Mouse (Mus musculus): ENCODE data around the gene Mpped2. TPM values are rescaled to one million over a fixed set of nuclear protein-coding genes. Genes with fewer than 3 reads are reported as not detected.

Gene Mpped2
- polyA plus RNA-seq, 1 experiment: not detected

GRCm38 (mm10) chr2:106744086-106744485 is 51.0 kb downstream of the Mpped2 start:
- no peak overlapping the region for H3K4me3 ChIP-seq (ENCODE audit: insufficient read depth, poor library complexity, severe bottlenecking)
- no peaks in the 10 kb centered on the region for H3K36me3 ChIP-seq (ENCODE audit: control insufficient read depth, insufficient read depth)
- no peak overlapping the region for H3ac ChIP-seq (ENCODE audit: control insufficient read depth, insufficient read length, low read depth)
- no peaks in the 10 kb centered on the region for H3K79me2 ChIP-seq (ENCODE audit: control insufficient read depth, insufficient read depth)
- H3K27me3 ChIP-seq (ENCODE audit: control insufficient read depth, insufficient read depth, insufficient read length): no peaks in the 10 kb centered on the region
- TF ChIP-seq MYOG (IDR thresholded peaks at IDR 0.05; ENCODE audit: control insufficient read depth, extremely low read depth, insufficient read length) (no peak), FOSL1 (IDR thresholded peaks at IDR 0.05; ENCODE audit: insufficient read depth, low read length, poor library complexity, severe bottlenecking) (no peak), CTCF (IDR thresholded peaks at IDR 0.05; ENCODE audit: control insufficient read depth, insufficient read depth, insufficient read length) (no peak), USF1 (IDR thresholded peaks at IDR 0.05; ENCODE audit: low read depth) (no peak), CEBPB (IDR thresholded peaks at IDR 0.05; ENCODE audit: low read depth) (no peak), MAX (IDR thresholded peaks at IDR 0.05) (no peak), MYOD1 (IDR thresholded peaks at IDR 0.05; ENCODE audit: control insufficient read depth, insufficient read length, low read depth) (no peak)
- no peaks in the 10 kb centered on the region for H3K79me3 ChIP-seq (ENCODE audit: low read depth)

- Histone ChIP-seq H3ac (ENCODE audit: control insufficient read depth, insufficient read length, low read depth) (no peak overlapping the region), H3K4me3 (ENCODE audit: insufficient read depth, poor library complexity, severe bottlenecking) (no peak overlapping the region), H3K36me3 (ENCODE audit: control insufficient read depth, insufficient read depth) (no peaks in the 10 kb centered on the region), H3K79me2 (ENCODE audit: control insufficient read depth, insufficient read depth) (no peaks in the 10 kb centered on the region), H3K27me3 (ENCODE audit: control insufficient read depth, insufficient read depth, insufficient read length) (no peaks in the 10 kb centered on the region), H3K79me3 (ENCODE audit: low read depth) (no peaks in the 10 kb centered on the region)
- no peak for TF ChIP-seq MYOG (IDR thresholded peaks at IDR 0.05; ENCODE audit: control insufficient read depth, extremely low read depth, insufficient read length)
- TF ChIP-seq FOSL1 (IDR thresholded peaks at IDR 0.05; ENCODE audit: insufficient read depth, low read length, poor library complexity, severe bottlenecking): no peak
- TF ChIP-seq CTCF (IDR thresholded peaks at IDR 0.05; ENCODE audit: control insufficient read depth, insufficient read depth, insufficient read length): no peak
- no peak for TF ChIP-seq MAX (IDR thresholded peaks at IDR 0.05)
- TF ChIP-seq CEBPB (IDR thresholded peaks at IDR 0.05; ENCODE audit: low read depth): no peak
- TF ChIP-seq USF1 (IDR thresholded peaks at IDR 0.05; ENCODE audit: low read depth): no peak
- TF ChIP-seq MYOD1 (IDR thresholded peaks at IDR 0.05; ENCODE audit: control insufficient read depth, insufficient read length, low read depth): no peak
Measured at GRCm38 (mm10) chr2:106744601-106745000, 51.5 kb downstream of the Mpped2 start.

GRCm38 (mm10) chr2:106745364-106745763 is 52.3 kb downstream of the Mpped2 start:
- H3K4me3 ChIP-seq (ENCODE audit: insufficient read depth, poor library complexity, severe bottlenecking): no peak overlapping the region
- H3ac ChIP-seq (ENCODE audit: control insufficient read depth, insufficient read length, low read depth): no peak overlapping the region
- no peaks in the 10 kb centered on the region for H3K27me3 ChIP-seq (ENCODE audit: control insufficient read depth, insufficient read depth, insufficient read length)
- no peaks in the 10 kb centered on the region for H3K36me3 ChIP-seq (ENCODE audit: control insufficient read depth, insufficient read depth)
- H3K79me3 ChIP-seq (ENCODE audit: low read depth): no peaks in the 10 kb centered on the region
- H3K79me2 ChIP-seq (ENCODE audit: control insufficient read depth, insufficient read depth): no peaks in the 10 kb centered on the region
- no peak for TF ChIP-seq CEBPB (IDR thresholded peaks at IDR 0.05; ENCODE audit: low read depth)
- no peak for TF ChIP-seq MAX (IDR thresholded peaks at IDR 0.05)
- TF ChIP-seq FOSL1 (IDR thresholded peaks at IDR 0.05; ENCODE audit: insufficient read depth, low read length, poor library complexity, severe bottlenecking): no peak
- TF ChIP-seq USF1 (IDR thresholded peaks at IDR 0.05; ENCODE audit: low read depth): no peak
- no peak for TF ChIP-seq CTCF (IDR thresholded peaks at IDR 0.05; ENCODE audit: control insufficient read depth, insufficient read depth, insufficient read length)
- no peak for TF ChIP-seq MYOD1 (IDR thresholded peaks at IDR 0.05; ENCODE audit: control insufficient read depth, insufficient read length, low read depth)
- no peak for TF ChIP-seq MYOG (IDR thresholded peaks at IDR 0.05; ENCODE audit: control insufficient read depth, extremely low read depth, insufficient read length)

- no peaks in the 10 kb centered on the region for H3K36me3 ChIP-seq (ENCODE audit: control insufficient read depth, insufficient read depth)
- TF ChIP-seq MYOD1 (IDR thresholded peaks at IDR 0.05; ENCODE audit: control insufficient read depth, insufficient read length, low read depth) (no peak), CEBPB (IDR thresholded peaks at IDR 0.05; ENCODE audit: low read depth) (no peak), FOSL1 (IDR thresholded peaks at IDR 0.05; ENCODE audit: insufficient read depth, low read length, poor library complexity, severe bottlenecking) (no peak), MAX (IDR thresholded peaks at IDR 0.05) (no peak), USF1 (IDR thresholded peaks at IDR 0.05; ENCODE audit: low read depth) (no peak), MYOG (IDR thresholded peaks at IDR 0.05; ENCODE audit: control insufficient read depth, extremely low read depth, insufficient read length) (no peak), CTCF (IDR thresholded peaks at IDR 0.05; ENCODE audit: control insufficient read depth, insufficient read depth, insufficient read length) (no peak)
- no peaks in the 10 kb centered on the region for H3K27me3 ChIP-seq (ENCODE audit: control insufficient read depth, insufficient read depth, insufficient read length)
- no peaks in the 10 kb centered on the region for H3K79me3 ChIP-seq (ENCODE audit: low read depth)
- no peaks in the 10 kb centered on the region for H3K79me2 ChIP-seq (ENCODE audit: control insufficient read depth, insufficient read depth)
- H3ac ChIP-seq (ENCODE audit: control insufficient read depth, insufficient read length, low read depth): no peak overlapping the region
- H3K4me3 ChIP-seq (ENCODE audit: insufficient read depth, poor library complexity, severe bottlenecking): no peak overlapping the region
Measured at GRCm38 (mm10) chr2:106746211-106746610, 53.1 kb downstream of the Mpped2 start.

DNA sequence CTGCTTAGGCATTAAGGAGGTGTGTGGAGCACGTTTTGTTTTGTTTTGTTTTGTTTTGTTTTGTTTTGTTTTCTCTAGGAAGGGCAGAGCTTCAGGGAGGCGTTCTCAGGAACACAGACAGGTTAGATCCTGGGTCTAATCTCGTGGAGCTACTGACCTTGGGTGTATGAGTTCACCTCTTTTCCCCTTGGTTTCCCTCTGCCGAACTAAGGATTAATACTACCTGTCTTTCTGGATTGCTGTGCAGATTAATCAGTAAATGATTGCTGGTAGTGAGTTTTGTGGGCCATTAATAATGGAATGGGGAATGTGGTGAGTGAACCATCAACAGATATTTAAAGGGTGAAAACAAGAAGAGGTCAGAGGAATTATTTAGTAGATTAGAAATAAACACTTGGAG is 53.8 kb downstream of the Mpped2 start:
- Histone ChIP-seq H3K79me2 (ENCODE audit: control insufficient read depth, insufficient read depth) (no peaks in the 10 kb centered on the region), H3K36me3 (ENCODE audit: control insufficient read depth, insufficient read depth) (no peaks in the 10 kb centered on the region), H3K4me3 (ENCODE audit: insufficient read depth, poor library complexity, severe bottlenecking) (no peak overlapping the region), H3K79me3 (ENCODE audit: low read depth) (no peaks in the 10 kb centered on the region), H3ac (ENCODE audit: control insufficient read depth, insufficient read length, low read depth) (no peak overlapping the region), H3K27me3 (ENCODE audit: control insufficient read depth, insufficient read depth, insufficient read length) (no peaks in the 10 kb centered on the region)
- TF ChIP-seq MYOD1 (IDR thresholded peaks at IDR 0.05; ENCODE audit: control insufficient read depth, insufficient read length, low read depth): no peak
- no peak for TF ChIP-seq CTCF (IDR thresholded peaks at IDR 0.05; ENCODE audit: control insufficient read depth, insufficient read depth, insufficient read length)
- TF ChIP-seq MAX (IDR thresholded peaks at IDR 0.05): no peak
- TF ChIP-seq FOSL1 (IDR thresholded peaks at IDR 0.05; ENCODE audit: insufficient read depth, low read length, poor library complexity, severe bottlenecking): no peak

- no peaks in the 10 kb centered on the region for H3K79me3 ChIP-seq (ENCODE audit: low read depth)
- TF ChIP-seq FOSL1 (IDR thresholded peaks at IDR 0.05; ENCODE audit: insufficient read depth, low read length, poor library complexity, severe bottlenecking) (no peak), CTCF (IDR thresholded peaks at IDR 0.05; ENCODE audit: control insufficient read depth, insufficient read depth, insufficient read length) (no peak), CEBPB (IDR thresholded peaks at IDR 0.05; ENCODE audit: low read depth) (no peak), MAX (IDR thresholded peaks at IDR 0.05) (no peak)
- no peak overlapping the region for H3K4me3 ChIP-seq (ENCODE audit: insufficient read depth, poor library complexity, severe bottlenecking)
- H3K27me3 ChIP-seq (ENCODE audit: control insufficient read depth, insufficient read depth, insufficient read length): no peaks in the 10 kb centered on the region
- no peaks in the 10 kb centered on the region for H3K79me2 ChIP-seq (ENCODE audit: control insufficient read depth, insufficient read depth)
- H3ac ChIP-seq (ENCODE audit: control insufficient read depth, insufficient read length, low read depth): no peak overlapping the region
- no peaks in the 10 kb centered on the region for H3K36me3 ChIP-seq (ENCODE audit: control insufficient read depth, insufficient read depth)
Measured at GRCm38 (mm10) chr2:106747342-106747741, 54.3 kb downstream of the Mpped2 start.
